Mouse (Mus musculus) hindbrain, embryonic 15.5 days (tissue): ENCODE results near the gene Hsdl1. TPM values are rescaled to one million over a fixed set of nuclear protein-coding genes. Genes with fewer than 3 reads are reported as not detected.

Experiments used
- ATAC-seq: fragments of 200-750 bp; cut with Nextera tagmentation; 2 replicates; pipeline ENCODE4 v1.8.0; 2017; ENCODE audit warnings: low read depth, moderate number of reproducible peaks, moderate TSS enrichment; ENCODE audit not compliant: low FRiP score
- H3K27ac ChIP-seq: fragments of 300-500 bp; sonication (generic); replicated peaks from 2 replicates; pipeline ENCODE4 v1.5.1; 2015; ENCODE audit warnings: mild to moderate bottlenecking, inconsistent platforms
- H3K27me3 ChIP-seq: fragments of 300-500 bp; sonication (generic); 2 replicates; pipeline ENCODE4 v1.6.1; 2015; ENCODE audit warnings: control low read depth, inconsistent platforms
- H3K36me3 ChIP-seq: fragments of 300-500 bp; sonication (generic); 2 replicates; pipeline ENCODE4 v1.6.1; 2015; ENCODE audit warnings: control low read depth, inconsistent platforms
- H3K4me1 ChIP-seq: fragments of 300-500 bp; sonication (generic); replicated peaks from 2 replicates; pipeline ENCODE4 v1.6.1; 2015; ENCODE audit warnings: control low read depth, inconsistent platforms
- H3K4me2 ChIP-seq: fragments of 300-500 bp; sonication (generic); 2 replicates; pipeline ENCODE4 v1.6.1; 2015; ENCODE audit warnings: moderate library complexity, mild to moderate bottlenecking, inconsistent platforms
- H3K4me3 ChIP-seq: fragments of 300-500 bp; sonication (generic); 2 replicates; pipeline ENCODE4 v1.5.1; 2015; ENCODE audit warnings: mild to moderate bottlenecking, inconsistent platforms
- H3K9ac ChIP-seq: fragments of 300-500 bp; sonication (generic); 2 replicates; pipeline ENCODE4 v1.6.1; 2015; ENCODE audit warnings: inconsistent platforms
- H3K9me3 ChIP-seq: fragments of 300-500 bp; sonication (generic); 2 replicates; pipeline ENCODE4 v1.6.1; 2016; ENCODE audit warnings: control low read depth, inconsistent platforms
- WGBS: fragments of 180-500 bp; shearing (Covaris S2); methylation state at CpG from one replicate; pipeline ENCODE4 v1.1.7; 2015; 5-methylcytosine and 5-hydroxymethylcytosine counted together
- polyA plus RNA-seq: library from polyadenylated mRNA; unstranded; fragments of >200 nt; fragmentation: Nextera tagmentation; extraction: Ambion mirVana; gene quantifications from 2 replicates; pipeline ENCODE4 v1.2.1, GENCODE M21; 2015

The Hsdl1 gene
- polyA plus RNA-seq, 1 experiment from 2014 or later, result 162 TPM

- H3K4me1 ChIP-seq, result peaks cover 22% of the 10 kb centered on the region
- H3K9ac ChIP-seq, result no peak overlapping the region
- peaks cover 5% of the 10 kb centered on the region; the same call in 1 of the 2 replicates for H3K27me3 ChIP-seq
- ATAC-seq, result no peak
- no peaks in the 10 kb centered on the region for H3K9me3 ChIP-seq
- no peak overlapping the region for H3K4me3 ChIP-seq
- H3K27ac ChIP-seq, result no peak overlapping the region
- no peak overlapping the region for H3K4me2 ChIP-seq
- H3K36me3 ChIP-seq, result no peaks in the 10 kb centered on the region
- 93% methylated on average over 4 of the region's 4 CpGs for WGBS
These were observed 2.6 kb downstream of the Hsdl1 start for GRCm38 (mm10) chr8:119572411-119572810.

- Histone ChIP-seq H3K27ac (no peak overlapping the region), H3K9ac (no peak overlapping the region), H3K36me3 (peaks cover 7% of the 10 kb centered on the region; the same call in 1 of the 2 replicates), H3K27me3 (no peaks in the 10 kb centered on the region), H3K9me3 (no peaks in the 10 kb centered on the region), H3K4me2 (no peak overlapping the region), H3K4me3 (no peak overlapping the region), H3K4me1 (peaks cover 22% of the 10 kb centered on the region)
- no peak for ATAC-seq
- 86% methylated on average over 6 of the region's 6 CpGs for WGBS
These were observed 3.8 kb downstream of the Hsdl1 start for GRCm38 (mm10) chr8:119571135-119571534.

DNA sequence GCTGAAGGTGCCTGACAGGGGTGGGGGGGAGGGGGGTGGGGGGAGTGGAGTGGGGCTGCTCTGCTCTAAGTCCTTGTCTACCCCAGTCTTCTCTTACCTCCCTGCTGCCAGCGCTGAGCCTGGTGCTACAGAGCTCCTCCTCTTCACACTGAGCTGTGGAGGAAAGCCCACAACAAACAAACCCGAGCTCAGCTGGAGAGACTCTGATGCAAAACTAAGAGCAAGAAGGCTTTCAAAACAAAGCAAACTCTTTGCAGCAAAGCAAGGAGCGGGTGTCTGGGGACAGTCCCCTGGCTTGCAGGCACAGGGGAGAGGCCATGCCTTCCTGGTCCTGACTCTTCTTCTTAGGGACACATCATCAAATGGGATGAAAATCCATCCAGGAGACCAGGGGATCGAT lies 5.1 kb downstream of the Hsdl1 start:
- H3K27ac ChIP-seq, result no peak overlapping the region
- no peaks in the 10 kb centered on the region for H3K9me3 ChIP-seq
- H3K4me1 ChIP-seq, result peaks cover 18% of the 10 kb centered on the region
- H3K27me3 ChIP-seq, result no peaks in the 10 kb centered on the region
- ATAC-seq, result no peak
- no peak overlapping the region for H3K4me3 ChIP-seq
- WGBS, result 43% methylated on average over 4 of the region's 4 CpGs
- H3K4me2 ChIP-seq, result no peak overlapping the region
- H3K9ac ChIP-seq, result no peak overlapping the region
- peaks cover 19% of the 10 kb centered on the region for H3K36me3 ChIP-seq

DNA sequence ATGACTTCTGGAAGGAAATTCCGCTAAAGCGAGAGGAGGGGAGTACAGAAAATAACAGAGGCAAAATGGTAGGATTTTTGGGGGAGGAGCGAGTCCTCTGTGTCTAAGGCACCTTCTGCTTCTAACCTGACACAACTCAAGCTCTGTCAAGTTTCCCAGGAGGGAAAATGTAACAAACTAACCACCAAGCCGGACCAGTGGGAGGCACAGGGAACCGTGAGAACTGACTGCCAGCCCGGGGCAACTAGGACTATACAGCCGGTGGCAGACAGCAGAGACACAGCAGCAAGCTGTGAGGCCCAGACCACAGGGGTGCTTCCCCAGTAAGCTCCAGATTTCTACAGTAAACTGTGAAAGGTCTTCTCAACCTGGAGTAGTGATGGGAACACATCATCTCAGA lies 6.0 kb downstream of the Hsdl1 start:
- H3K4me1 ChIP-seq, result peaks cover 14% of the 10 kb centered on the region
- no peak overlapping the region for H3K4me2 ChIP-seq
- no peak overlapping the region for H3K27ac ChIP-seq
- no peaks in the 10 kb centered on the region for H3K9me3 ChIP-seq
- no peaks in the 10 kb centered on the region for H3K27me3 ChIP-seq
- H3K9ac ChIP-seq, result no peak overlapping the region
- H3K4me3 ChIP-seq, result no peak overlapping the region
- ATAC-seq, result no peak
- H3K36me3 ChIP-seq, result peaks cover 27% of the 10 kb centered on the region
- WGBS, result 70% methylated on average over 7 of the region's 7 CpGs

- Histone ChIP-seq H3K4me3 (no peak overlapping the region), H3K4me1 (peaks cover 7% of the 10 kb centered on the region), H3K4me2 (no peak overlapping the region), H3K36me3 (peaks cover 34% of the 10 kb centered on the region), H3K9ac (no peak overlapping the region), H3K27ac (no peak overlapping the region), H3K27me3 (no peaks in the 10 kb centered on the region), H3K9me3 (no peaks in the 10 kb centered on the region)
- 89% methylated on average over 9 of the region's 9 CpGs for WGBS
- no peak for ATAC-seq
These were observed 6.7 kb downstream of the Hsdl1 start for GRCm38 (mm10) chr8:119568251-119568650.

- no peak for ATAC-seq
- Histone ChIP-seq H3K9me3 (no peaks in the 10 kb centered on the region), H3K4me1 (no peaks in the 10 kb centered on the region), H3K27me3 (no peaks in the 10 kb centered on the region), H3K4me2 (no peak overlapping the region), H3K27ac (no peak overlapping the region), H3K36me3 (peaks cover 50% of the 10 kb centered on the region), H3K4me3 (no peak overlapping the region), H3K9ac (no peak overlapping the region)
- 85% methylated on average over 11 of the region's 11 CpGs for WGBS
These were observed 8.6 kb downstream of the Hsdl1 start for GRCm38 (mm10) chr8:119566367-119566766.

DNA sequence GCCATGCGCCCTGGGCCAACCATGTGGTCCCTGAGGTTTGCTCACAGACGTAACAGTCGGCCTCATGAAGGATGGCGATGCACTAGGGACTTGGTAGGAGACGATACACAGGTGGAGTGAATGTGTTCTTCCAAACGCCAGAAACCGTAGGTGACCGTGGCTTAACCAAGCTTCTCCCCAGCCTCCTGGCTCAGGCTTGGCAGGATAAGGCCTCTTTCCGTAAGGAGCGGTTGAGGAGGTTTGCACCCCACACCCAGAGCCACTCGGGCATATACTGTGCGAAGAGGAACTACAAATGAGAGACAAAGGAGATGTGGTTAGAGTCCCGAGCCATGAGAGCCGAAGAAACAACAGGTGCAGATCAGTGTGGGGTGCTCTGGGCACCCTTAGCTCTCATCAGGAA lies 11.1 kb downstream of the Hsdl1 start:
- 92% methylated on average over 14 of the region's 14 CpGs for WGBS
- H3K36me3 ChIP-seq, result peaks cover 55% of the 10 kb centered on the region

DNA sequence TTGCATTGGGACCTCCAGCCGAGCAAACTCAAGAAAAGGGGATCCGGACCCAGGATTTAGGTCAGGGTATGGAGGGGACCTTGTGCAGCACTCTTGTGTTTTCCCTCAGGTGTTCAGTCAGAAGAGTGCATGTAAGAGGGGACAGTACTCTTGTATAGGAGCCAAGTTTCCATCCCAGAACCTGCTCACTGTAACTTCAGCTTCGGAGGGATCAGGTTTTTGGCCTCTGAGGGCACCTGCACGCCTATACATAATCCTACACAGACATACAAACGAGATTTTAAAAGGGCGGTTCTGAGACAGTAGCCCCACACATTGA lies 15.6 kb downstream of the Hsdl1 start:
- Histone ChIP-seq H3K4me1 (peaks cover 40% of the 10 kb centered on the region), H3K9me3 (no peaks in the 10 kb centered on the region), H3K4me2 (peak overlapping the region; percentile 88), H3K4me3 (no peak overlapping the region), H3K27me3 (no peaks in the 10 kb centered on the region), H3K9ac (peak overlapping the region; percentile 42; the same call in 1 of the 2 replicates), H3K36me3 (peaks cover 32% of the 10 kb centered on the region), H3K27ac (peak overlapping the region; percentile 98; the same call in 1 of the 2 replicates)
- no peak for ATAC-seq
- WGBS, result 90% methylated on average over 6 of the region's 6 CpGs

More for the DNA sequence above, 11.1 kb downstream of the Hsdl1 start:
- no peaks in the 10 kb centered on the region for H3K9me3 ChIP-seq
- H3K4me1 ChIP-seq, result peaks cover 6% of the 10 kb centered on the region
- no peak overlapping the region for H3K4me3 ChIP-seq
- no peak overlapping the region for H3K27ac ChIP-seq
- ATAC-seq, result no peak
- H3K27me3 ChIP-seq, result no peaks in the 10 kb centered on the region
- H3K9ac ChIP-seq, result no peak overlapping the region
- no peak overlapping the region for H3K4me2 ChIP-seq

DNA sequence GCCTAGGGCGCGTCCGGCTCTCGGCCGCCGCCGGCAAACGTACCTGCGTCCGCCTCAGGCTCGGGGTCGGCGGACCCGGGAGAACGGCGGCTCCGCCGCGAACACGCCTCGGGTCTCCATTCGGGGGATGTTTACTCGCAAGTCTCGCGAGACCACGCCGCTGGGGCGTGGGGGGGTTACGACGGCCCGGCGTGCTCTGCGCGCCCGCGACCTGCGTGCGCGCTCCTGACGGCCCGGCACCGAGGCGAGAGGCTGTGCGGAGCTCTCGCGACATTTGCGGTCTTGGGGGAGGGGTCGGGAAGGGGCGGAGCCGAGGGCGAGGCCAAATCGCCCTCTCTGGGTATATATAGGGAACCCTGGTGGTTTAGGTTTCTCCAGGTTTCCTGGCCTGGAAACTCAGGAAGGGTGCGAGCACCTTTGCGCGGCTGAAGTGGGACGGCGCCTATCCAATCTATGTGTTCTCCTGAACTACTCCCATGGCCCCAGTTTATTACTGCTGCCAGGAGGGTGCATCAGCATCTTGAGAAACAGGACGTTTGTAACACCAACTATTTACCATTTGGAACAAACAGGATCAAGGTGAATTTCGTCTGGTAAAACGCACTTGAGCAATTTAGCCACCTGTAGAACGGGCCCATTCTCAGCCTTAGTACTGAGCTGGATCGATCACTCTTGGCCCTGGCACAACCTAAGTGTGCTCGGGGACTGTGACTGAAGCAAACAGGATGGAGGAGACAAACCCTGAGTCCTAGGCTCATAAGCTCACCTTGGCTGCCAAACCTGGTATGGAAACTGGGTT lies 16.2 kb downstream of the Hsdl1 start, which contains the start of gene Mbtps1:
TSS of gene Mbtps1 (minus strand) at position 133 of the 799 bp plus-strand sequence.
- 6% methylated on average over 56 of the region's 63 CpGs for WGBS
- peak within 1 kb of the TSS; percentile 88 for H3K4me2 ChIP-seq
- H3K4me3 ChIP-seq, result peak within 1 kb of the TSS; percentile 93
- no peaks in the 10 kb centered on the region for H3K27me3 ChIP-seq
- H3K4me1 ChIP-seq, result peaks cover 40% of the 10 kb centered on the region
- H3K9ac ChIP-seq, result peak within 1 kb of the TSS; percentile 91
- H3K27ac ChIP-seq, result peak within 1 kb of the TSS; percentile 98
- no peaks in the 10 kb centered on the region for H3K9me3 ChIP-seq
- ATAC-seq, result peak; percentile 97
- peaks cover 26% of the 10 kb centered on the region for H3K36me3 ChIP-seq

- H3K4me2 ChIP-seq, result peak overlapping the region; percentile 88
- under 1% methylated on average over 55 of the region's 55 CpGs for WGBS
- no peaks in the 10 kb centered on the region for H3K9me3 ChIP-seq
- peaks cover 40% of the 10 kb centered on the region for H3K4me1 ChIP-seq
- H3K9ac ChIP-seq, result peak overlapping the region; percentile 91
- H3K4me3 ChIP-seq, result peak overlapping the region; percentile 93
- H3K27me3 ChIP-seq, result no peaks in the 10 kb centered on the region
- H3K27ac ChIP-seq, result peak overlapping the region; percentile 98
- peaks cover 18% of the 10 kb centered on the region for H3K36me3 ChIP-seq
- ATAC-seq, result peak; percentile 91
These were observed 17.0 kb downstream of the Hsdl1 start for GRCm38 (mm10) chr8:119557821-119558602.

GRCm38 (mm10) chr8:119557132-119557531 lies 17.9 kb downstream of the Hsdl1 start:
- Histone ChIP-seq H3K9ac (peak overlapping the region; percentile 91), H3K36me3 (peaks cover 9% of the 10 kb centered on the region), H3K4me2 (peak overlapping the region; percentile 88), H3K4me3 (peak overlapping the region; percentile 93), H3K9me3 (no peaks in the 10 kb centered on the region), H3K27ac (no peak overlapping the region), H3K4me1 (peaks cover 40% of the 10 kb centered on the region), H3K27me3 (no peaks in the 10 kb centered on the region)
- 83% methylated on average over 9 of the region's 9 CpGs for WGBS
- ATAC-seq, result no peak

GRCm38 (mm10) chr8:119555861-119556260 lies 19.1 kb downstream of the Hsdl1 start:
- Histone ChIP-seq H3K27ac (no peak overlapping the region), H3K4me3 (no peak overlapping the region), H3K4me1 (peaks cover 40% of the 10 kb centered on the region), H3K36me3 (0 out of 2 replicates have a peak, but pooled peaks cover 3% of the 10 kb centered on the region), H3K9me3 (no peaks in the 10 kb centered on the region), H3K27me3 (no peaks in the 10 kb centered on the region), H3K4me2 (no peak overlapping the region), H3K9ac (0 out of 2 replicates have a peak overlapping the region, but pooled peaks have one; percentile 7)
- 68% methylated on average over 6 of the region's 6 CpGs for WGBS
- no peak for ATAC-seq
